Mouse (Mus musculus): Measurements from ENCODE around the gene Tcaf2. TPM values are rescaled to one million over a fixed set of nuclear protein-coding genes. Genes with fewer than 3 reads are reported as not detected.

Gene Tcaf2
- polyA plus RNA-seq, 1 experiment from 2014 or later, result 3.0 TPM

Other genes starting within 250 kb of the Tcaf2 start
- not detected in 2 replicates for gene Tas2r143, start 245.0 kb downstream of the Tcaf2 start, polyA plus RNA-seq (2016; fragmentation: Nextera tagmentation; extraction: Ambion mirVana)
- not detected in 2 replicates for gene Tas2r135, start 239.8 kb downstream of the Tcaf2 start, polyA plus RNA-seq (2016; fragmentation: Nextera tagmentation; extraction: Ambion mirVana)
- gene Tas2r126, start 210.7 kb downstream of the Tcaf2 start, polyA plus RNA-seq (2016; fragmentation: Nextera tagmentation; extraction: Ambion mirVana), result not detected in 2 replicates
- not detected in 2 replicates for gene Olfr458, start 180.1 kb downstream of the Tcaf2 start, polyA plus RNA-seq (2016; fragmentation: Nextera tagmentation; extraction: Ambion mirVana)
- gene Olfr457, start 168.9 kb downstream of the Tcaf2 start, polyA plus RNA-seq (2016; fragmentation: Nextera tagmentation; extraction: Ambion mirVana), result not detected in 2 replicates
- not detected in 2 replicates for gene Olfr456, start 158.0 kb downstream of the Tcaf2 start, polyA plus RNA-seq (2016; fragmentation: Nextera tagmentation; extraction: Ambion mirVana)
- not detected in 2 replicates for gene Olfr455, start 97.7 kb downstream of the Tcaf2 start, polyA plus RNA-seq (2016; fragmentation: Nextera tagmentation; extraction: Ambion mirVana)
- not detected in 2 replicates for gene Tcaf3, start 47.6 kb downstream of the Tcaf2 start, polyA plus RNA-seq (2016; fragmentation: Nextera tagmentation; extraction: Ambion mirVana)
- gene Tcaf1, start 64.8 kb upstream of the Tcaf2 start, polyA plus RNA-seq (2016; fragmentation: Nextera tagmentation; extraction: Ambion mirVana), result 60.3 and 61.6 TPM in 2 replicates
- gene Olfr453, start 94.1 kb upstream of the Tcaf2 start, polyA plus RNA-seq (2016; fragmentation: Nextera tagmentation; extraction: Ambion mirVana), result not detected in 2 replicates
- gene Olfr38, start 111.2 kb upstream of the Tcaf2 start, polyA plus RNA-seq (2016; fragmentation: Nextera tagmentation; extraction: Ambion mirVana), result not detected in 2 replicates
- gene Olfr452, start 139.8 kb upstream of the Tcaf2 start, polyA plus RNA-seq (2016; fragmentation: Nextera tagmentation; extraction: Ambion mirVana), result not detected in 2 replicates
- not detected in 2 replicates for gene Olfr450, start 166.7 kb upstream of the Tcaf2 start, polyA plus RNA-seq (2016; fragmentation: Nextera tagmentation; extraction: Ambion mirVana)
- gene Olfr449, start 189.1 kb upstream of the Tcaf2 start, polyA plus RNA-seq (2016; fragmentation: Nextera tagmentation; extraction: Ambion mirVana), result not detected in 2 replicates
- not detected in 2 replicates for gene Olfr448, start 245.2 kb upstream of the Tcaf2 start, polyA plus RNA-seq (2016; fragmentation: Nextera tagmentation; extraction: Ambion mirVana)

All from heart, embryonic 12.5 days (tissue).